Mouse (Mus musculus): Measurements from ENCODE around the gene Cep152. TPM values are rescaled to one million over a fixed set of nuclear protein-coding genes. Genes with fewer than 3 reads are reported as not detected.
A peak's percentile ranks its signal among the peaks of the same experiment; 100 is the strongest.

The Cep152 gene
- polyA plus RNA-seq, 1 experiment from 2014 or later: 2.2 TPM

GRCm38 (mm10) chr2:125653286-125653685 is 28.4 kb upstream of the Cep152 start:
- no peaks in the 10 kb centered on the region for H3K79me2 ChIP-seq (ENCODE audit: inconsistent target)
- no peak overlapping the region for H3K4me3 ChIP-seq (ENCODE audit: inconsistent target)
- 97% methylated on average over 2 of the region's 2 CpGs for WGBS (ENCODE audit: missing documents)
- no peaks in the 10 kb centered on the region for H3K36me3 ChIP-seq (ENCODE audit: inconsistent target)
- H3K27ac ChIP-seq: no peak overlapping the region

- no peaks in the 10 kb centered on the region for H3K79me2 ChIP-seq (ENCODE audit: inconsistent target)
- no peak overlapping the region for H3K4me3 ChIP-seq (ENCODE audit: inconsistent target)
- WGBS (ENCODE audit: missing documents): 90% methylated on average over 8 of the region's 8 CpGs
- no peak overlapping the region for H3K27ac ChIP-seq
- no peaks in the 10 kb centered on the region for H3K36me3 ChIP-seq (ENCODE audit: inconsistent target)
These were observed 26.6 kb upstream of the Cep152 start for GRCm38 (mm10) chr2:125651563-125651962.

- 97% methylated on average over 14 of the region's 14 CpGs for WGBS (ENCODE audit: missing documents)
- Histone ChIP-seq H3K79me2 (ENCODE audit: inconsistent target) (no peaks in the 10 kb centered on the region), H3K27ac (no peak overlapping the region), H3K4me3 (ENCODE audit: inconsistent target) (no peak overlapping the region), H3K36me3 (ENCODE audit: inconsistent target) (no peaks in the 10 kb centered on the region)
These were observed 25.9 kb upstream of the Cep152 start for GRCm38 (mm10) chr2:125650742-125651352.

- Histone ChIP-seq H3K27ac (no peak overlapping the region), H3K79me2 (ENCODE audit: inconsistent target) (no peaks in the 10 kb centered on the region), H3K4me3 (ENCODE audit: inconsistent target) (no peak overlapping the region), H3K36me3 (ENCODE audit: inconsistent target) (no peaks in the 10 kb centered on the region)
- WGBS (ENCODE audit: missing documents): 95% methylated on average over 5 of the region's 5 CpGs
These were observed 25.1 kb upstream of the Cep152 start for GRCm38 (mm10) chr2:125650038-125650437.

GRCm38 (mm10) chr2:125644912-125645311 is 20.0 kb upstream of the Cep152 start:
- H3K79me2 ChIP-seq (ENCODE audit: inconsistent target): no peaks in the 10 kb centered on the region
- H3K27ac ChIP-seq: no peak overlapping the region
- no peak overlapping the region for H3K4me3 ChIP-seq (ENCODE audit: inconsistent target)
- WGBS (ENCODE audit: missing documents): 89% methylated on average over 6 of the region's 6 CpGs
- H3K36me3 ChIP-seq (ENCODE audit: inconsistent target): no peaks in the 10 kb centered on the region

- H3K27ac ChIP-seq: no peak overlapping the region
These were observed 12.4 kb upstream of the Cep152 start for GRCm38 (mm10) chr2:125637331-125637730.

GRCm38 (mm10) chr2:125630010-125630409 is 5.1 kb upstream of the Cep152 start:
- Histone ChIP-seq H3K79me2 (ENCODE audit: inconsistent target) (no peaks in the 10 kb centered on the region), H3K27ac (no peak overlapping the region), H3K4me3 (ENCODE audit: inconsistent target) (no peak overlapping the region), H3K36me3 (ENCODE audit: inconsistent target) (no peaks in the 10 kb centered on the region)
- 94% methylated on average over 2 of the region's 2 CpGs for WGBS (ENCODE audit: missing documents)

More at GRCm38 (mm10) chr2:125637331-125637730, 12.4 kb upstream of the Cep152 start:
- Histone ChIP-seq H3K79me2 (ENCODE audit: inconsistent target) (no peaks in the 10 kb centered on the region), H3K4me3 (ENCODE audit: inconsistent target) (no peak overlapping the region), H3K36me3 (ENCODE audit: inconsistent target) (no peaks in the 10 kb centered on the region)
- 91% methylated on average over 7 of the region's 7 CpGs for WGBS (ENCODE audit: missing documents)

- 85% methylated on average over 6 of the region's 6 CpGs for WGBS (ENCODE audit: missing documents)
- Histone ChIP-seq H3K36me3 (ENCODE audit: inconsistent target) (no peaks in the 10 kb centered on the region), H3K79me2 (ENCODE audit: inconsistent target) (peaks cover 13% of the 10 kb centered on the region), H3K27ac (no peak overlapping the region), H3K4me3 (ENCODE audit: inconsistent target) (no peak overlapping the region)
These were observed 3.6 kb upstream of the Cep152 start for GRCm38 (mm10) chr2:125628487-125628886.

GRCm38 (mm10) chr2:125626536-125626935 is 1.6 kb upstream of the Cep152 start:
- 90% methylated on average over 4 of the region's 4 CpGs for WGBS (ENCODE audit: missing documents)
- Histone ChIP-seq H3K79me2 (ENCODE audit: inconsistent target) (peaks cover 33% of the 10 kb centered on the region), H3K4me3 (ENCODE audit: inconsistent target) (no peak overlapping the region), H3K36me3 (ENCODE audit: inconsistent target) (no peaks in the 10 kb centered on the region), H3K27ac (no peak overlapping the region)

GRCm38 (mm10) chr2:125624127-125624685 is 707 bp downstream of the Cep152 start:
- Histone ChIP-seq H3K4me3 (ENCODE audit: inconsistent target) (peak overlapping the region; percentile 67), H3K27ac (peak overlapping the region; percentile 14; the same call in 1 of the 2 replicates), H3K36me3 (ENCODE audit: inconsistent target) (peaks cover 11% of the 10 kb centered on the region), H3K79me2 (ENCODE audit: inconsistent target) (peaks cover 46% of the 10 kb centered on the region)
- 9% methylated on average over 9 of the region's 9 CpGs for WGBS (ENCODE audit: missing documents)

GRCm38 (mm10) chr2:125623211-125623610 is 1.7 kb downstream of the Cep152 start:
- no peak overlapping the region for H3K27ac ChIP-seq
- peaks cover 18% of the 10 kb centered on the region for H3K36me3 ChIP-seq (ENCODE audit: inconsistent target)

GRCm38 (mm10) chr2:125620213-125620907 is 4.6 kb downstream of the Cep152 start:
- no peak overlapping the region for H3K4me3 ChIP-seq (ENCODE audit: inconsistent target)
- H3K36me3 ChIP-seq (ENCODE audit: inconsistent target): peaks cover 42% of the 10 kb centered on the region
- no peak overlapping the region for H3K27ac ChIP-seq
- H3K79me2 ChIP-seq (ENCODE audit: inconsistent target): peaks cover 46% of the 10 kb centered on the region
- WGBS (ENCODE audit: missing documents): 97% methylated on average over 25 of the region's 25 CpGs

More at GRCm38 (mm10) chr2:125623211-125623610, 1.7 kb downstream of the Cep152 start:
- Histone ChIP-seq H3K4me3 (ENCODE audit: inconsistent target) (no peak overlapping the region; the same call in 1 of the 2 replicates), H3K79me2 (ENCODE audit: inconsistent target) (peaks cover 46% of the 10 kb centered on the region)
- WGBS (ENCODE audit: missing documents): 89% methylated on average over 15 of the region's 15 CpGs

- Histone ChIP-seq H3K36me3 (ENCODE audit: inconsistent target) (peaks cover 84% of the 10 kb centered on the region), H3K79me2 (ENCODE audit: inconsistent target) (peaks cover 7% of the 10 kb centered on the region; the same call in 1 of the 2 replicates), H3K4me3 (ENCODE audit: inconsistent target) (no peak overlapping the region), H3K27ac (no peak overlapping the region)
- 82% methylated on average over 8 of the region's 8 CpGs for WGBS (ENCODE audit: missing documents)
These were observed 9.0 kb downstream of the Cep152 start for GRCm38 (mm10) chr2:125615858-125616424.

GRCm38 (mm10) chr2:125615440-125615839 is 9.5 kb downstream of the Cep152 start:
- H3K79me2 ChIP-seq (ENCODE audit: inconsistent target): peaks cover 2% of the 10 kb centered on the region; the same call in 1 of the 2 replicates
- H3K36me3 ChIP-seq (ENCODE audit: inconsistent target): peaks cover 87% of the 10 kb centered on the region
- H3K27ac ChIP-seq: no peak overlapping the region
- 90% methylated on average over 7 of the region's 7 CpGs for WGBS (ENCODE audit: missing documents)
- no peak overlapping the region for H3K4me3 ChIP-seq (ENCODE audit: inconsistent target)
